Mouse (Mus musculus): ENCODE measurements at regions not wholly inside any gene's neighbourhood (a gene's known extent, or its start where the extent isn't known, plus 50 kb on each side); places are given as distances from the start of the nearest gene placed in this dataset.
A peak's percentile ranks its signal among the peaks of the same experiment; 100 is the strongest.

DNA sequence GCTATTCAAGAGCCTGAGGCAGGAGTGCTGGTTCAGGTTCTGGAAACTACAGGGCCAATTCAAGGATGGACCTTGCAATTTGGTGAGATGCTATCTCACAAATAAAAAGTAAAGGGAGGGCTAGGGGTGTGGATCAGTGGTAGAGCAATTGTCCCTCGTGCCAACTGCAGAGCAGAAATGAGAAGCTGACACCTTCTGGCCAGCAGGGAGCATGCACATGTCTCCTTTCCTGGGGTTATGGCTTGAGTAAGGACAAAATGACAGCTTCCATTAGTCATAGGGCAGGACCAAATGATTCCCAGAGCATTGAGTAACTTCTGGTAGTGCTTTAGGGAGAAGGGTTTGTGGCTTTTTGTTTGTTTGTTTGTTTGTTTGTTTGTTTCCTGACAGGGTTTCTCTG is 56.5 kb upstream of the Tmprss2 start:
- Histone ChIP-seq H3K9me3 (ENCODE audit: control insufficient read depth, low read length) (no peaks in the 10 kb centered on the region), H3K9ac (ENCODE audit: low read depth, low read length) (no peak overlapping the region), H3K27me3 (replicated peaks; ENCODE audit: control insufficient read depth, insufficient read depth, low read length) (no peaks in the 10 kb centered on the region; the same call in 1 of the 2 replicates), H3K4me3 (ENCODE audit: low read depth, low read length) (no peak overlapping the region), H3K4me2 (ENCODE audit: low read depth, low read length) (no peak overlapping the region), H3K36me3 (ENCODE audit: control insufficient read depth, insufficient read depth, low read length) (no peaks in the 10 kb centered on the region), H3K27ac (replicated peaks; ENCODE audit: low read depth, low read length) (no peak overlapping the region), H3K4me1 (ENCODE audit: control insufficient read depth, insufficient read depth, low read length) (no peaks in the 10 kb centered on the region; the same call in 1 of the 2 replicates)
- DNase-seq (ENCODE audit: low spot score) (no peak), ATAC-seq (ENCODE audit: low read depth) (no peak)
- 25% methylated on average over 1 of the region's 1 CpGs for WGBS

DNA sequence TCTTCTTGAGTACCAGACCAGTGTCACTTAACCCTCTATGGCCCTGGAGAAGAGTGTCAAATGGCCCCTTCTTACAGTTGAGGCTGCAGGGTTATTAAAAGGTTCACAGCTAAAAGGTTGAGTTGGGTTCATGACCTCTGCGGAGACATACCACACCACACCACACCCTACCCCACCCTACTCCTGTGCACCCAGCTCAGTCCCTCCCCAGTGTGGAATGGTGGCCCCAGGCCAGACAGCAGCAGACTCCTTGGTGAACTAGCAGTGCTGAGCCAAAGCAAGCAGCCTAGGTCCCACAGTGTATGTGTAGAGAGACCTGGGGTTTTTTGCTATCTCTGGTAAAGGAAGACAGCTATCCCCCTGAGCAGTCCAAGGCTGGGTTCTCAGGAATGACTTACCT is 54.5 kb upstream of the Tmprss2 start:
- Histone ChIP-seq H3K9me3 (ENCODE audit: control insufficient read depth, low read length) (no peaks in the 10 kb centered on the region), H3K27me3 (replicated peaks; ENCODE audit: control insufficient read depth, insufficient read depth, low read length) (no peaks in the 10 kb centered on the region; the same call in 1 of the 2 replicates), H3K36me3 (ENCODE audit: control insufficient read depth, insufficient read depth, low read length) (no peaks in the 10 kb centered on the region), H3K27ac (replicated peaks; ENCODE audit: low read depth, low read length) (no peak overlapping the region), H3K4me3 (ENCODE audit: low read depth, low read length) (no peak overlapping the region), H3K4me1 (ENCODE audit: control insufficient read depth, insufficient read depth, low read length) (no peaks in the 10 kb centered on the region; the same call in 1 of the 2 replicates), H3K9ac (ENCODE audit: low read depth, low read length) (no peak overlapping the region), H3K4me2 (ENCODE audit: low read depth, low read length) (no peak overlapping the region)
- ATAC-seq (ENCODE audit: low read depth) (peak; percentile 75; the same call in 1 of the 2 replicates), DNase-seq (ENCODE audit: low spot score) (peak; percentile 36)
- 69% methylated on average over 1 of the region's 1 CpGs for WGBS

Measured in embryonic facial prominence, embryonic 14.5 days (tissue).